Mouse (Mus musculus): ENCODE measurements around the gene Sgpp2. TPM values are rescaled to one million over a fixed set of nuclear protein-coding genes. Genes with fewer than 3 reads are reported as not detected.

Sgpp2 gene
- polyA plus RNA-seq, 1 experiment from 2014 or later: 0.65 TPM

DNA sequence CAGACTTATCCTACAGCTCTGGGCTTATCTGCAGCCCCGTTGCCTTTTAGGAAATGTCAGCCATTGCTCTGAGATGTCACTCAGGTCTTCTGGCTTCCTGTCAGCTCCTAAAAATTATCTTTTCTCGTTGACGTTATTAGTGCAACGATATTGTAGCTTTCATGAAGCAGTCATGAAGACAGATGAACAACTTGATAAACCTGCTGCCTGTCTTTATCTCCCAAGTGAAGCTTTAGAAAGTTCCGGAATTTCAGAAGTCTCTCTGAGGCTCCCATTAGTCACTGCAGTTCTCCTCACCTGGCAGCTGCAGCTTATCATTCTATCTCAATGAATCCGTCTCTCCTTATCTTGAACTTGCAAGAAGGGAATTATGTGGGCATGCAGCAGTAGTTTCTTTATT, 13.9 kb downstream of the Sgpp2 start:
- ATAC-seq (ENCODE audit: insufficient number of reproducible peaks, low FRiP score, low TSS enrichment, low read depth) (no peak), DNase-seq (ENCODE audit: low spot score) (no peak)
- no peaks in the 10 kb centered on the region for H3K9me3 ChIP-seq (ENCODE audit: control insufficient read depth, low read length)
- 82% methylated on average over 6 of the region's 6 CpGs for WGBS
- H3K27me3 ChIP-seq (ENCODE audit: control insufficient read depth, insufficient read depth, low read length): no peaks in the 10 kb centered on the region
- no peak overlapping the region for H3K9ac ChIP-seq (ENCODE audit: low read length)
- H3K4me2 ChIP-seq (ENCODE audit: low read depth, severe bottlenecking): no peak overlapping the region
- H3K4me3 ChIP-seq (ENCODE audit: low read depth, low read length): no peak overlapping the region
- H3K27ac ChIP-seq (replicated peaks; ENCODE audit: low read depth, low read length): no peak overlapping the region
- no peaks in the 10 kb centered on the region for H3K4me1 ChIP-seq (ENCODE audit: control insufficient read depth, insufficient read depth, low read length)
- H3K36me3 ChIP-seq (ENCODE audit: control insufficient read depth, insufficient read depth, low read length): no peaks in the 10 kb centered on the region

DNA sequence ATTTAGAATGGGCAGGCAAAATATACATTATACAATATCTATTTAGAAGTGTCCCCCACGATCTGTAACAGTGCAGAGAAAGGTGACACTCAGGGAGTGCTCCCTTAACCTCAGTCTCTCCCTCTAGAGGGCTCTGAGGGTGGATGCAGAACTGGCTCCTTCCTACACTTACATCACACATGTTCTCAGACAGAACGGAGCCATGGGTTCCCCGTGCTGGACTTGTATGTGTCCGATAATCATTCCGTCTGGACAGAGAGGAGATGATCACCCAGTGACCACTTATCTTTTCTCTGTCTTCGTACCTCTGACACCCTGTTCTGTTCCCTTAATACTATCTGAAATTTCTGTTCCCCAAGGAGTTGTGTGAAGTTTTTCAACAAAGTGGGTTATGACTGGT, 15.7 kb downstream of the Sgpp2 start:
- Histone ChIP-seq H3K4me1 (ENCODE audit: control insufficient read depth, insufficient read depth, low read length) (no peaks in the 10 kb centered on the region), H3K27me3 (ENCODE audit: control insufficient read depth, insufficient read depth, low read length) (no peaks in the 10 kb centered on the region), H3K9ac (ENCODE audit: low read length) (no peak overlapping the region), H3K4me3 (ENCODE audit: low read depth, low read length) (no peak overlapping the region), H3K36me3 (ENCODE audit: control insufficient read depth, insufficient read depth, low read length) (no peaks in the 10 kb centered on the region), H3K27ac (replicated peaks; ENCODE audit: low read depth, low read length) (no peak overlapping the region), H3K9me3 (ENCODE audit: control insufficient read depth, low read length) (no peaks in the 10 kb centered on the region), H3K4me2 (ENCODE audit: low read depth, severe bottlenecking) (no peak overlapping the region)
- WGBS: 73% methylated on average over 6 of the region's 6 CpGs
- no peak for ATAC-seq (ENCODE audit: insufficient number of reproducible peaks, low FRiP score, low TSS enrichment, low read depth)
- no peak for DNase-seq (ENCODE audit: low spot score)

- no peak for ATAC-seq (ENCODE audit: insufficient number of reproducible peaks, low FRiP score, low TSS enrichment, low read depth)
- no peaks in the 10 kb centered on the region for H3K27me3 ChIP-seq (ENCODE audit: control insufficient read depth, insufficient read depth, low read length)
- 93% methylated on average over 4 of the region's 4 CpGs for WGBS
These were observed 18.5 kb downstream of the Sgpp2 start for GRCm38 (mm10) chr1:78328646-78329045.

DNA sequence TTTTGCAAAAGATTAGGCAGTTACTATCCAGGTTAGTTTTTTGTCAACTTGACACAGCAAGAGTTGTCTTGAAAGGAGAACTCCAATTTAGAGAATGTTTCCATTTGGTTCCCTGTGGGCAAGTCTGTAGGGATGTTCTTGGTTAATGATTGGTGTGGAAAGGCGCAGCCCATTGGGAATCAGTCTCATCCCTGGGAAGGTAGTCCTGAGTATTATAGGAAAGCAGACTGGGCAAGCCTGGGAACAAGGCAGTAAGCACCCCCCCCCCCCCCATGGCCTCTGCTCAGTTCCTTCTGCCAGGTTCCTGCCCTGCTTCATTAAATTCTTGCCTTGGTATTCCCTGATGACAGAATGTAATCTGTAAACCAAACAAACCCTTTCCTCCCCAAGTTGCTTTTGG, 19.7 kb downstream of the Sgpp2 start:
- Histone ChIP-seq H3K4me3 (ENCODE audit: low read depth, low read length) (no peak overlapping the region), H3K9ac (ENCODE audit: low read length) (no peak overlapping the region), H3K9me3 (ENCODE audit: control insufficient read depth, low read length) (no peaks in the 10 kb centered on the region), H3K27ac (replicated peaks; ENCODE audit: low read depth, low read length) (no peak overlapping the region), H3K36me3 (ENCODE audit: control insufficient read depth, insufficient read depth, low read length) (no peaks in the 10 kb centered on the region), H3K4me2 (ENCODE audit: low read depth, severe bottlenecking) (no peak overlapping the region), H3K27me3 (ENCODE audit: control insufficient read depth, insufficient read depth, low read length) (no peaks in the 10 kb centered on the region), H3K4me1 (ENCODE audit: control insufficient read depth, insufficient read depth, low read length) (no peaks in the 10 kb centered on the region)
- no peak for ATAC-seq (ENCODE audit: insufficient number of reproducible peaks, low FRiP score, low TSS enrichment, low read depth)
- DNase-seq (ENCODE audit: low spot score): no peak
- 93% methylated on average over 1 of the region's 1 CpGs for WGBS

More at GRCm38 (mm10) chr1:78328646-78329045, 18.5 kb downstream of the Sgpp2 start:
- no peak for DNase-seq (ENCODE audit: low spot score)
- H3K27ac ChIP-seq (replicated peaks; ENCODE audit: low read depth, low read length): no peak overlapping the region
- H3K4me3 ChIP-seq (ENCODE audit: low read depth, low read length): no peak overlapping the region
- no peak overlapping the region for H3K4me2 ChIP-seq (ENCODE audit: low read depth, severe bottlenecking)
- no peaks in the 10 kb centered on the region for H3K4me1 ChIP-seq (ENCODE audit: control insufficient read depth, insufficient read depth, low read length)
- H3K36me3 ChIP-seq (ENCODE audit: control insufficient read depth, insufficient read depth, low read length): no peaks in the 10 kb centered on the region
- no peaks in the 10 kb centered on the region for H3K9me3 ChIP-seq (ENCODE audit: control insufficient read depth, low read length)
- no peak overlapping the region for H3K9ac ChIP-seq (ENCODE audit: low read length)

DNA sequence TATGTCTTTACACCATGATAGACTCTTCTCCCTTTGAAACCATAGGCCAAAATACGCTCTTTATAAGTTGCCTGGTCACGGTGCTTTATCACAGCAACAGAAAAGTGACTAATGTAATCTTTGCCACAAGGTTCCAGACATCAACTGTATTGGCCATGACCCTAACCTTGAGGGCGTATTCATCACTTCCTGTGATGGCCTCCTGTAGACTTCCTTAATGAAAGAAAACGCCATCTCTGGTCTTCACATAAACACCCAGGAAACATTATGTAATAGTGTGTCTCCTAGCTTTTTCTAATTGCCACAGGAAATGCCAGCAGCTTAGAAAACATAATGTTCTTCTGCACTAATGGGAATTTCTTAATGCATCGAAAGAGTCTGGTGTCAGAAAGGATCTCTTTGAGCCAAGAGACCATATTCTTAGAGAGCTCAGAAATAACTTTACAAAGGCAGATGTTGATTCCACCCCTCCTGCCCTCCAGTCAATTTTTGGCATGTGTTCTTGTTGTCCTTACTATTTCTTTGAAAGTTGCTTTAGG, 20.5 kb downstream of the Sgpp2 start:
- Histone ChIP-seq H3K4me2 (ENCODE audit: low read depth, severe bottlenecking) (no peak overlapping the region), H3K4me1 (ENCODE audit: control insufficient read depth, insufficient read depth, low read length) (no peaks in the 10 kb centered on the region), H3K4me3 (ENCODE audit: low read depth, low read length) (no peak overlapping the region), H3K36me3 (ENCODE audit: control insufficient read depth, insufficient read depth, low read length) (no peaks in the 10 kb centered on the region), H3K27ac (replicated peaks; ENCODE audit: low read depth, low read length) (no peak overlapping the region), H3K9ac (ENCODE audit: low read length) (no peak overlapping the region), H3K9me3 (ENCODE audit: control insufficient read depth, low read length) (no peaks in the 10 kb centered on the region), H3K27me3 (ENCODE audit: control insufficient read depth, insufficient read depth, low read length) (no peaks in the 10 kb centered on the region)
- ATAC-seq (ENCODE audit: insufficient number of reproducible peaks, low FRiP score, low TSS enrichment, low read depth) (no peak), DNase-seq (ENCODE audit: low spot score) (no peak)
- WGBS: 78% methylated on average over 5 of the region's 5 CpGs

GRCm38 (mm10) chr1:78337726-78338125, 27.6 kb downstream of the Sgpp2 start:
- H3K27ac ChIP-seq (replicated peaks; ENCODE audit: low read depth, low read length): no peak overlapping the region
- no peaks in the 10 kb centered on the region for H3K36me3 ChIP-seq (ENCODE audit: control insufficient read depth, insufficient read depth, low read length)
- no peak for DNase-seq (ENCODE audit: low spot score)
- 76% methylated on average over 7 of the region's 7 CpGs for WGBS
- H3K4me1 ChIP-seq (ENCODE audit: control insufficient read depth, insufficient read depth, low read length): peaks cover 6% of the 10 kb centered on the region
- H3K9ac ChIP-seq (ENCODE audit: low read length): no peak overlapping the region
- H3K9me3 ChIP-seq (ENCODE audit: control insufficient read depth, low read length): no peaks in the 10 kb centered on the region
- no peak overlapping the region for H3K4me3 ChIP-seq (ENCODE audit: low read depth, low read length)
- no peak overlapping the region for H3K4me2 ChIP-seq (ENCODE audit: low read depth, severe bottlenecking)
- ATAC-seq (ENCODE audit: insufficient number of reproducible peaks, low FRiP score, low TSS enrichment, low read depth): no peak
- no peaks in the 10 kb centered on the region for H3K27me3 ChIP-seq (ENCODE audit: control insufficient read depth, insufficient read depth, low read length)

- H3K4me1 ChIP-seq (ENCODE audit: control insufficient read depth, insufficient read depth, low read length): peaks cover 6% of the 10 kb centered on the region
- H3K27me3 ChIP-seq (ENCODE audit: control insufficient read depth, insufficient read depth, low read length): no peaks in the 10 kb centered on the region
- DNase-seq (ENCODE audit: low spot score): peak; percentile 57
- H3K4me2 ChIP-seq (ENCODE audit: low read depth, severe bottlenecking): no peak overlapping the region
- no peak overlapping the region for H3K9ac ChIP-seq (ENCODE audit: low read length)
- H3K4me3 ChIP-seq (ENCODE audit: low read depth, low read length): no peak overlapping the region
- no peak overlapping the region for H3K27ac ChIP-seq (replicated peaks; ENCODE audit: low read depth, low read length)
- no peaks in the 10 kb centered on the region for H3K36me3 ChIP-seq (ENCODE audit: control insufficient read depth, insufficient read depth, low read length)
- no peaks in the 10 kb centered on the region for H3K9me3 ChIP-seq (ENCODE audit: control insufficient read depth, low read length)
- ATAC-seq (ENCODE audit: insufficient number of reproducible peaks, low FRiP score, low TSS enrichment, low read depth): peak; percentile 70
- WGBS: 13% methylated on average over 9 of the region's 9 CpGs
These were observed 28.1 kb downstream of the Sgpp2 start for GRCm38 (mm10) chr1:78338212-78338611.

GRCm38 (mm10) chr1:78339941-78340340, 29.8 kb downstream of the Sgpp2 start:
- 85% methylated on average over 5 of the region's 5 CpGs for whole genome bisulfite sequencing
- no peak overlapping the region for H3K4me2 ChIP-seq (ENCODE audit: low read depth, severe bottlenecking)

GRCm38 (mm10) chr1:78340584-78340983, 30.4 kb downstream of the Sgpp2 start:
- H3K27me3 ChIP-seq (ENCODE audit: control insufficient read depth, insufficient read depth, low read length): no peaks in the 10 kb centered on the region
- WGBS: 68% methylated on average over 5 of the region's 5 CpGs

More at GRCm38 (mm10) chr1:78339941-78340340, 29.8 kb downstream of the Sgpp2 start:
- ATAC-seq (ENCODE audit: insufficient number of reproducible peaks, low FRiP score, low TSS enrichment, low read depth) (no peak), DNase-seq (ENCODE audit: low spot score) (no peak)
- Histone ChIP-seq H3K4me1 (ENCODE audit: control insufficient read depth, insufficient read depth, low read length) (peaks cover 6% of the 10 kb centered on the region), H3K9me3 (ENCODE audit: control insufficient read depth, low read length) (no peaks in the 10 kb centered on the region), H3K27ac (replicated peaks; ENCODE audit: low read depth, low read length) (no peak overlapping the region), H3K36me3 (ENCODE audit: control insufficient read depth, insufficient read depth, low read length) (no peaks in the 10 kb centered on the region), H3K27me3 (ENCODE audit: control insufficient read depth, insufficient read depth, low read length) (no peaks in the 10 kb centered on the region), H3K9ac (ENCODE audit: low read length) (no peak overlapping the region), H3K4me3 (ENCODE audit: low read depth, low read length) (no peak overlapping the region)

More at GRCm38 (mm10) chr1:78340584-78340983, 30.4 kb downstream of the Sgpp2 start:
- ATAC-seq (ENCODE audit: insufficient number of reproducible peaks, low FRiP score, low TSS enrichment, low read depth) (no peak), DNase-seq (ENCODE audit: low spot score) (no peak)
- Histone ChIP-seq H3K27ac (replicated peaks; ENCODE audit: low read depth, low read length) (no peak overlapping the region), H3K36me3 (ENCODE audit: control insufficient read depth, insufficient read depth, low read length) (no peaks in the 10 kb centered on the region), H3K9ac (ENCODE audit: low read length) (no peak overlapping the region), H3K4me1 (ENCODE audit: control insufficient read depth, insufficient read depth, low read length) (peaks cover 6% of the 10 kb centered on the region), H3K9me3 (ENCODE audit: control insufficient read depth, low read length) (no peaks in the 10 kb centered on the region), H3K4me2 (ENCODE audit: low read depth, severe bottlenecking) (no peak overlapping the region), H3K4me3 (ENCODE audit: low read depth, low read length) (no peak overlapping the region)

Data from limb, embryonic 11.5 days (tissue).